ENCODE assay signal across 26 mouse cellular contexts in genomic region chr12:98396586-98396985, GRCm38 (mm10).
DNase-seq lines count a peak whose midpoint lies in the region; ATAC-seq and TF ChIP-seq lines count a peak whose summit lies in the region.
"Had no signal": no experiment of that assay in that cellular context is flagged by ENCODE, and none has a peak within 500 bp of the region (broad histone marks: within the 10 kb centered on the region; RNA-seq: fewer than 3 reads in every experiment).

No protein-coding gene starts in this region.

- 0 out of 2 replicates have a peak overlapping the region, but pooled peaks have one; percentile 2 for H3K27ac ChIP-seq in kidney, embryonic 16.5 days (ENCODE audit: low read length)
- H3K27ac ChIP-seq in lung, embryonic 14.5 days (ENCODE audit: low read depth) = no peak overlapping the region
- H3K27ac ChIP-seq in limb, embryonic 13.5 days = no peak overlapping the region
- H3K27ac ChIP-seq: embryonic facial prominence, embryonic 12.5 days; forebrain, embryonic 12.5 days; forebrain, embryonic 15.5 days; heart, adult 2 months; heart, embryonic 10.5 days; heart, embryonic 13.5 days; hindbrain, embryonic 12.5 days; hindbrain, embryonic 15.5 days had no signal

- 41% methylated on average over 4 of the region's 4 CpGs for WGBS in kidney, embryonic 16.5 days
- WGBS in lung, embryonic 14.5 days = 47% methylated on average over 4 of the region's 4 CpGs
- WGBS in limb, embryonic 13.5 days = 21% methylated on average over 4 of the region's 4 CpGs

- H3K9me3 ChIP-seq in kidney, embryonic 16.5 days (ENCODE audit: low read length) = no peaks in the 10 kb centered on the region
- no peaks in the 10 kb centered on the region for H3K9me3 ChIP-seq in lung, embryonic 14.5 days (ENCODE audit: low read depth, low read length)
- no peaks in the 10 kb centered on the region for H3K9me3 ChIP-seq in limb, embryonic 13.5 days
- H3K9me3 ChIP-seq: embryonic facial prominence, embryonic 12.5 days; forebrain, embryonic 12.5 days; forebrain, embryonic 15.5 days; heart, embryonic 10.5 days; heart, embryonic 13.5 days; hindbrain, embryonic 12.5 days; hindbrain, embryonic 15.5 days had no signal

- TF ChIP-seq CTCF in lung, embryonic 14.5 days (IDR thresholded peaks at IDR 0.05; ENCODE audit: low read depth) = no peak

- no peaks in the 10 kb centered on the region for H3K27me3 ChIP-seq in kidney, embryonic 16.5 days (ENCODE audit: insufficient read depth, low read length)
- H3K27me3 ChIP-seq in lung, embryonic 14.5 days (ENCODE audit: insufficient read depth, low read length) = no peaks in the 10 kb centered on the region
- no peaks in the 10 kb centered on the region for H3K27me3 ChIP-seq in limb, embryonic 13.5 days
- H3K27me3 ChIP-seq: embryonic facial prominence, embryonic 12.5 days; forebrain, embryonic 12.5 days; forebrain, embryonic 15.5 days; heart, embryonic 13.5 days; hindbrain, embryonic 12.5 days; hindbrain, embryonic 15.5 days; Patski had no signal

- H3K36me3 ChIP-seq in kidney, embryonic 16.5 days (ENCODE audit: insufficient read depth, low read length) = no peaks in the 10 kb centered on the region
- no peaks in the 10 kb centered on the region for H3K36me3 ChIP-seq in lung, embryonic 14.5 days (ENCODE audit: insufficient read depth)
- no peaks in the 10 kb centered on the region for H3K36me3 ChIP-seq in limb, embryonic 13.5 days
- H3K36me3 ChIP-seq: embryonic facial prominence, embryonic 12.5 days; forebrain, embryonic 12.5 days; forebrain, embryonic 15.5 days; heart, embryonic 10.5 days; heart, embryonic 13.5 days; hindbrain, embryonic 12.5 days; hindbrain, embryonic 15.5 days had no signal

- no peak for DNase-seq in kidney, postnatal 4 days
- peak; percentile 9 for DNase-seq in lung, embryonic 14.5 days
- no peak for DNase-seq in lung, adult 18-20 months
- DNase-seq in NIH3T3 (ENCODE audit: low read depth) = peak; percentile 51
- DNase-seq in Muller cell, postnatal 12 days (ENCODE audit: inconsistent ontology term) = no peak
- DNase-seq: adrenal gland, postnatal 10 days; adrenal gland, postnatal 36 days; cerebellum, adult 18-20 months; cerebellum, adult 9-10 months; cerebellum, postnatal 14 days; gastrocnemius, postnatal 10 days; gastrocnemius, postnatal 36 days; heart, adult 2 months; heart, postnatal 14 days had no signal

- ATAC-seq in kidney, embryonic 16.5 days (ENCODE audit: low FRiP score, low TSS enrichment) = no peak
- no peak for ATAC-seq in lung, embryonic 14.5 days (ENCODE audit: insufficient read depth)
- ATAC-seq in limb, embryonic 13.5 days (ENCODE audit: low FRiP score, low read depth) = peak; percentile 40; the same call in 1 of the 2 replicates
- ATAC-seq: CD4-positive, CD25-positive, alpha-beta regulatory T cell, adult 4 months; forebrain, embryonic 15.5 days; Patski had no signal

- H3K4me1 ChIP-seq in kidney, embryonic 16.5 days (ENCODE audit: insufficient read depth, low read length) = no peaks in the 10 kb centered on the region
- no peaks in the 10 kb centered on the region for H3K4me1 ChIP-seq in lung, embryonic 14.5 days (ENCODE audit: insufficient read depth)
- 0 out of 2 replicates have a peak, but pooled peaks cover 2% of the 10 kb centered on the region for H3K4me1 ChIP-seq in limb, embryonic 13.5 days
- H3K4me1 ChIP-seq: embryonic facial prominence, embryonic 12.5 days; forebrain, embryonic 12.5 days; forebrain, embryonic 15.5 days; heart, embryonic 10.5 days; hindbrain, embryonic 12.5 days; hindbrain, embryonic 15.5 days had no signal

- no peak overlapping the region for H3K4me2 ChIP-seq in kidney, embryonic 16.5 days (replicated peaks; ENCODE audit: low read depth, low read length)
- H3K4me2 ChIP-seq in lung, embryonic 14.5 days = no peak overlapping the region
- H3K4me2 ChIP-seq in limb, embryonic 13.5 days (replicated peaks) = no peak overlapping the region
- H3K4me2 ChIP-seq: embryonic facial prominence, embryonic 12.5 days; forebrain, embryonic 12.5 days; forebrain, embryonic 15.5 days; heart, embryonic 13.5 days; hindbrain, embryonic 12.5 days; hindbrain, embryonic 15.5 days had no signal

- H3K9ac ChIP-seq in kidney, embryonic 16.5 days (replicated peaks; ENCODE audit: low read length) = no peak overlapping the region
- no peak overlapping the region for H3K9ac ChIP-seq in lung, embryonic 14.5 days
- no peak overlapping the region for H3K9ac ChIP-seq in limb, embryonic 13.5 days
- H3K9ac ChIP-seq: embryonic facial prominence, embryonic 12.5 days; forebrain, embryonic 12.5 days; forebrain, embryonic 15.5 days; heart, embryonic 13.5 days; hindbrain, embryonic 12.5 days; hindbrain, embryonic 15.5 days had no signal

- no peak overlapping the region for H3K4me3 ChIP-seq in kidney, embryonic 16.5 days (ENCODE audit: low read length)
- no peak overlapping the region for H3K4me3 ChIP-seq in lung, embryonic 14.5 days (ENCODE audit: low read depth, low read length)
- no peak overlapping the region for H3K4me3 ChIP-seq in limb, embryonic 13.5 days
- H3K4me3 ChIP-seq: embryonic facial prominence, embryonic 12.5 days; erythroblast, embryonic 14.5 days; forebrain, embryonic 12.5 days; forebrain, embryonic 15.5 days; heart, adult 2 months; heart, embryonic 10.5 days; heart, embryonic 13.5 days; hindbrain, embryonic 12.5 days; hindbrain, embryonic 15.5 days had no signal

Comparison
In these comparisons a context has a peak if more than half of its experiments do, and no peak if none do; other contexts are left out.
1. DNase-seq: peak in lung, embryonic 14.5 days (single experiment) and NIH3T3 (single experiment); none in kidney, postnatal 4 days (0 of 2), lung, adult 18-20 months (0 of 2) and Muller cell, postnatal 12 days (single experiment).